Mouse (Mus musculus): ENCODE results near the gene Spaca4.

GRCm38 (mm10) chr7:45697894-45698293, 27.7 kb downstream of the Spaca4 start:
- TF ChIP-seq POLR2A (IDR thresholded peaks at IDR 0.05; ENCODE audit: borderline replicate concordance, extremely low read depth, insufficient read depth, insufficient read length, poor library complexity, severe bottlenecking) (no peak), CTCF (IDR thresholded peaks at IDR 0.05; ENCODE audit: borderline replicate concordance, extremely low read depth, insufficient read depth, insufficient read length) (no peak)
